Mouse (Mus musculus): ENCODE data around the gene Unc13d. TPM values are rescaled to one million over a fixed set of nuclear protein-coding genes. Genes with fewer than 3 reads are reported as not detected.

The Unc13d gene
- polyA plus RNA-seq, 1 experiment from 2014 or later = 1.1 TPM

DNA sequence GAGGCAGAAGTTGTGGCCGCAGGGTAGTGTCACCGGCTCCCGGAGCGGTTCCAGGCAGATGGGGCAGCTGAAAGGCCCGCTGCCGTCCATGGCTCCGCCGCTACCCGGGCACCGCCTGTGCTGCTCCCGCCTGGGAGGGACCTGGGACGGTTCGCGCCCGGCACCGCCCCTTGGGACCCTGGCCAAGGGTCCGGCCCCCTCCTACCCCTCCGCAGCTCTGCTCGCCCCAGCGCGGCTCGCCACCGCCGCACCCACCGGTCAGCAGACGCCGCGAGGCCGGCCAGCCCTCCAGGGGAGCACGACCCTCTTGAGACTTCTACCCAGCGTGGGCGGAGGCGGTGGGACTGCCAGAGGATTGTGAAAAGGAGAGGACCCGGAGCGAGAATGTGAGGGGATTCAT is 32.4 kb upstream of the Unc13d start:
- ATAC-seq (ENCODE audit: insufficient number of reproducible peaks, low FRiP score, low TSS enrichment, low read depth) (no peak), DNase-seq (ENCODE audit: low spot score) (no peak)
- H3K27me3 ChIP-seq (ENCODE audit: control insufficient read depth, insufficient read depth, low read length) = peaks cover 60% of the 10 kb centered on the region
- peak overlapping the region; percentile 30 for H3K4me3 ChIP-seq (ENCODE audit: low read depth, low read length)
- peaks cover 31% of the 10 kb centered on the region for H3K4me1 ChIP-seq (ENCODE audit: control insufficient read depth, insufficient read depth, low read length)
- H3K27ac ChIP-seq (replicated peaks; ENCODE audit: low read depth, low read length) = no peak overlapping the region
- 2% methylated on average over 35 of the region's 35 CpGs for WGBS
- no peaks in the 10 kb centered on the region for H3K36me3 ChIP-seq (ENCODE audit: control insufficient read depth, insufficient read depth, low read length)
- no peaks in the 10 kb centered on the region for H3K9me3 ChIP-seq (ENCODE audit: control insufficient read depth, low read length)
- peak overlapping the region; percentile 34 for H3K4me2 ChIP-seq (ENCODE audit: low read depth, severe bottlenecking)
- peak overlapping the region; percentile 45; the same call in 1 of the 2 replicates for H3K9ac ChIP-seq (ENCODE audit: low read length)

DNA sequence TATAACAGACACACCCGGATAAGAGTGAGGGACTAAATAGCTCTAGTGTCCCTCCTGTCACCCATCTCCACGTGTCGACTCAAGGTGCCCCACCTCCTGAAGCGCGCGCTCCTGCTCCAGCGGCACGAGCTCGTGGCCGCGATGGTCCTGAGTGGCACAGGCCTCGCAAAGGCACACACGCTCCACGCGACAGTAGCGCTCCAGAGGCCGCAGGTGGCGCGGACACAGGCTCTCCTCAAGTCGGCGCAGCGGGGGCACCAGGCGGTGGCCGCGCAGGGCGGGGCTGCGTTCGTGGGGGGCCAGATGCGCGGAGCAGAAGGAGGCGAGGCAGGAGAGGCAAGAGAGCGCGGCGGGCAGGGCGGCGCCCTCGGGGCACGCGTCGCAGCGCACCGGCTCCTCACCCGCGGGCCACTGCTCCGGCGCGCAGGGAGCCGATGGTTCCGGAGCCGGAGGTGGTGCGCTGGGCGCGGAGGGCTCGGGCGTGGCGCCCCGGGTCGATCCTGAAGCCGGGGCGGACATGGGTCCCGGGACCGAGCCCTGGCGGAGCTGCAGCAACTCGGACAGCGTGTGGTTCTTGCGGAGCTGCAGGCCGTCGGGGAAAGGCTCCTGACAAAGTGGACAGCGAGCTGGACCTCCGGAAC is 31.8 kb upstream of the Unc13d start:
- H3K27ac ChIP-seq (replicated peaks; ENCODE audit: low read depth, low read length) = no peak overlapping the region
- peak overlapping the region; percentile 45 for H3K9ac ChIP-seq (ENCODE audit: low read length)
- no peak for ATAC-seq (ENCODE audit: insufficient number of reproducible peaks, low FRiP score, low TSS enrichment, low read depth)

DNA sequence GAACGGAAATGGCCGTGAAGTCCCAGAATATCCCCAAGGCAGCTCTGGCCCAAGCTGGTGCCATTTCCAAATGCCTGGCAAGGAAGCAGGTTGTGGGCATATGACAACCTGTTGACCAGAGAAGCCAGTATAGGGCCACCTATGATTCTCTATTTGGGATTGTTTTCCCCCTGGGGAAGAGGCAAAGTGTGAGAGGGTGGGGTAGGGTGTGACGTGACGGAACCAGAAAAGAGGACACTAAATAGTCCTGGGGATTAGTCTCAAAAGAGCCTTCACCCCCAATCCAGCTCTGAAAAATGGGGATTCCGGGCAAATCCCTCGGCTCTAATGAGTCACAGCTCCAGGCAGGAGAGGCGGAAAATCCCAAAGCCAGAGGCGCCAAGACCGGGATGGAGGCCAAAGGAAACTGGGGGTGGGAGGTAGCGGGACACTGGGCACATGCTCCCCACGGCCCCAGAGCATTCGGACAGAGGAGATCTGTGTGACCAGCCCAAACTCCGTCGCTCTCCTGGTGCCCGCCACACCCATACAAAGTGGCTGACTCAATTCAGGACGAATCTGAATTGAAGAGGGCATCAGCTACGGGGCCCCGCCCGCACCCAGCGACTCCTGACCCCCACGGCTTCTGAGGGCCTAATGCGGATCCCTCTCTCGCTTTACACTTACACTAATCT is 30.8 kb upstream of the Unc13d start:
- DNase-seq (ENCODE audit: low spot score) (no peak), ATAC-seq (ENCODE audit: insufficient number of reproducible peaks, low FRiP score, low TSS enrichment, low read depth) (no peak)
- Histone ChIP-seq H3K36me3 (ENCODE audit: control insufficient read depth, insufficient read depth, low read length) (no peaks in the 10 kb centered on the region), H3K9ac (ENCODE audit: low read length) (no peak overlapping the region), H3K4me3 (ENCODE audit: low read depth, low read length) (no peak overlapping the region), H3K4me2 (ENCODE audit: low read depth, severe bottlenecking) (no peak overlapping the region), H3K27me3 (ENCODE audit: control insufficient read depth, insufficient read depth, low read length) (peaks cover 60% of the 10 kb centered on the region), H3K27ac (replicated peaks; ENCODE audit: low read depth, low read length) (no peak overlapping the region), H3K9me3 (ENCODE audit: control insufficient read depth, low read length) (no peaks in the 10 kb centered on the region), H3K4me1 (ENCODE audit: control insufficient read depth, insufficient read depth, low read length) (peaks cover 36% of the 10 kb centered on the region)
- WGBS = 7% methylated on average over 23 of the region's 23 CpGs

More for the DNA sequence above, 31.8 kb upstream of the Unc13d start:
- 3% methylated on average over 70 of the region's 70 CpGs for WGBS
- Histone ChIP-seq H3K4me2 (ENCODE audit: low read depth, severe bottlenecking) (peak overlapping the region; percentile 34), H3K9me3 (ENCODE audit: control insufficient read depth, low read length) (no peaks in the 10 kb centered on the region), H3K4me3 (ENCODE audit: low read depth, low read length) (peak overlapping the region; percentile 30), H3K36me3 (ENCODE audit: control insufficient read depth, insufficient read depth, low read length) (no peaks in the 10 kb centered on the region), H3K27me3 (ENCODE audit: control insufficient read depth, insufficient read depth, low read length) (peaks cover 60% of the 10 kb centered on the region), H3K4me1 (ENCODE audit: control insufficient read depth, insufficient read depth, low read length) (peaks cover 31% of the 10 kb centered on the region)
- no peak for DNase-seq (ENCODE audit: low spot score)

DNA sequence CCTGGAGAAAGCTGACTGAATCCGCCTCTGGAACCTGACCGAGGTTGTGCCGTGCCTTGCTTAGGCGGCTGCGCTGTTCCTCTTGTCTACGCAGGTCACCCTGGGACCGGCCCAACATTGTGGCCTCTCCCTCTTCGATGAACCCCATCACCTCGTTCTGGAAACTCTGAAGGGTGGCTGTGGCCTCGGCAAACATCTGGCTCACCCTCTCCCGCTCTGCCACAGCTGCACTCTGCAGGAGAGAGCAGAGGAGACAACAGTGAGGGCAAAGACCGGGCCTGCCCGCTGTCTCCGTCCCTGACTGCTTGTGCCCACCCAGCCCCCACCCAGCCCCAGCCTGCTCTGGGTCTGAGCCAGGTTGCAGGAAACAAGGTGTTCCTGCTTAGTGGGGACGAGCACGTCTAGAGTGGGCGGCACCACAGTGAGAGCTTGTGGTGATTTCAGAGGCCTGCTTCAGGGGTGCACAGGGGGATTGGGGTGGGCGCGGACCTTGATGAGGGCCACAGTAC is 30.1 kb upstream of the Unc13d start:
- H3K27ac ChIP-seq (replicated peaks; ENCODE audit: low read depth, low read length) = no peak overlapping the region

DNA sequence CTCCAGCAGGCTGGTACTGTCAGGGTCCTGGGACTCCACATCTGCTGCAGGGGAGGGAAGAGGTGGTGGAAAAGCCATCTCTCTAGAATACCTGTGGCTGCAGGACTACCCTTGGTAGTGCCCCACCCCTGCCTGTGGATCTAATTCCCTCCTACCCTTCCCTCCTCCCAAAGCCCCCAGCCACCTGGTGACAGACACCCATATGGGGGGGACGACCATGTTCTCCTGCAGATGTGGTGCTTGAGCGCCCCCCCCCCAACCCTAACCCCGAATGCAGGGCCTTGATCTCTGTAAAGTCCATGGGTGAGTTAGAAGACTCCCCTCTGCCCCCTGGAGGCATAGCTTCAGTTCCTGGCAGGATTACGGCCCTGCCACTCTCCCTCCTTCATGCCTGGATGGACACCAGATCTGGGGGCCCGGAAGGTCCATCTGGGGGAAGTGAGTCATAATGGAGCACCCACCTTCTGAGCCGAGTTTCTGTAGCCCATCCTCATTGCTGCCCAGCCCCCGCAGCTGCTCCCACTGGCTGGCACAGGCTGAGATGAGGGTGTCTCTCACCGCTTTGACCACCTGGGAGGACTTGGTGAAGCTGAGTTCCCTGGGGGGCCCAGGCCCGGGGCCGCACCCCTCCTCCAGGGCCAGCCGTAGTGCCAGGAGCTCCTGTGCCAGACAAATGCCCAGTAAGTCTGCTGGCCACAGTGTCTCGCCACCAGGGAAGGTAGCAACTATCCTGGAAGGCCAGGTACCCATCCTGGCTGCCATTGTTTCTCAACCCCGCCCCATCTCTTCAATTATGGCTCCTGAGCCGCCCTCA is 29.4 kb upstream of the Unc13d start:
- H3K4me3 ChIP-seq (ENCODE audit: low read depth, low read length) = no peak overlapping the region
- 31% methylated on average over 14 of the region's 14 CpGs for WGBS
- peaks cover 60% of the 10 kb centered on the region for H3K27me3 ChIP-seq (ENCODE audit: control insufficient read depth, insufficient read depth, low read length)
- H3K36me3 ChIP-seq (ENCODE audit: control insufficient read depth, insufficient read depth, low read length) = no peaks in the 10 kb centered on the region
- H3K4me1 ChIP-seq (ENCODE audit: control insufficient read depth, insufficient read depth, low read length) = peaks cover 37% of the 10 kb centered on the region
- ATAC-seq (ENCODE audit: insufficient number of reproducible peaks, low FRiP score, low TSS enrichment, low read depth) (no peak), DNase-seq (ENCODE audit: low spot score) (no peak)
- H3K4me2 ChIP-seq (ENCODE audit: low read depth, severe bottlenecking) = peak overlapping the region; percentile 20; the same call in 1 of the 2 replicates
- H3K9ac ChIP-seq (ENCODE audit: low read length) = no peak overlapping the region
- H3K9me3 ChIP-seq (ENCODE audit: control insufficient read depth, low read length) = no peaks in the 10 kb centered on the region
- H3K27ac ChIP-seq (replicated peaks; ENCODE audit: low read depth, low read length) = no peak overlapping the region

More for the DNA sequence above, 30.1 kb upstream of the Unc13d start:
- Histone ChIP-seq H3K27me3 (ENCODE audit: control insufficient read depth, insufficient read depth, low read length) (peaks cover 60% of the 10 kb centered on the region), H3K36me3 (ENCODE audit: control insufficient read depth, insufficient read depth, low read length) (no peaks in the 10 kb centered on the region), H3K4me1 (ENCODE audit: control insufficient read depth, insufficient read depth, low read length) (peaks cover 37% of the 10 kb centered on the region), H3K9ac (ENCODE audit: low read length) (no peak overlapping the region), H3K4me3 (ENCODE audit: low read depth, low read length) (no peak overlapping the region), H3K4me2 (ENCODE audit: low read depth, severe bottlenecking) (peak overlapping the region; percentile 20), H3K9me3 (ENCODE audit: control insufficient read depth, low read length) (no peaks in the 10 kb centered on the region)
- WGBS = 9% methylated on average over 19 of the region's 19 CpGs
- ATAC-seq (ENCODE audit: insufficient number of reproducible peaks, low FRiP score, low TSS enrichment, low read depth) (no peak), DNase-seq (ENCODE audit: low spot score) (peak; percentile 38)

DNA sequence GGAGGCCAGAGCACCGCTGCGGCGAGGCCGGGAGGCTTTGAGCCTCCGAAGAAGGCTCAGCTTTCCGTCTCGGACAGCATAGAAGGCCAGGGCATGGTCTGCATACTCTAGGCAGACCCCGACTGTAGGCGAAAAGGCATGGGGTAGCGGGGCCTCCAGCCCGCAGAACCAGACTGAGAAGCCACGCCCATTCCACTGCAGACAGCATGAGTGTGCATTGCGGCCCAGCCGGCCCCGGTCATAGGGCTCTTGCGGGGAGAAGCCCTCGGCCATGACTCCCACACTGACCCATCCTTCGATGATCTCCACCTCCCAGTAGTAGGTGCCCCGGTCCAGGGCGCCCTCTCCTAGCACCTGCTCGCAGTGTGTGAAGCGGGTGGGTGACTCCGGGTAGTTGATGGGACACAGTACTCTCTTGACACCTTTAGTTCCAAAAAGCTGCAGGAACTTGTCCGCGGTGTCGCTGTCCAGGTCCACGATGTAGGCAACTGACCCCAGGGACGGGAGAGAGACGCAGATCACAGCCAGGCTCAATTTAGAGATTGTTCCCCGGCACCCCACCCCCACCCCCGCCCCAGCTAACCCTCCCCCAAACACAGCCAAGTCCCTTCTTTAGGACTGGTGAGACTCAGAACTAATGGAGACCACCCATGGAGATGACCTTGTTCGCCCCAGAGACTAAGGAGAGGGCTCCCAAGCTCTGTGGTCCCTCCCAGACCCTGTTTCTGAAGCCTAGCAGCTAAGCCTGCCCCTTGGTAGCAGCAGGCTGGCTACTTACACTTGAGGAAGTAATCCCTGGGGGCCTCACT is 28.6 kb upstream of the Unc13d start:
- 0 out of 2 replicates have a peak overlapping the region, but pooled peaks have one; percentile 8 for H3K4me3 ChIP-seq (ENCODE audit: low read depth, low read length)
- H3K27me3 ChIP-seq (ENCODE audit: control insufficient read depth, insufficient read depth, low read length) = peaks cover 54% of the 10 kb centered on the region

DNA sequence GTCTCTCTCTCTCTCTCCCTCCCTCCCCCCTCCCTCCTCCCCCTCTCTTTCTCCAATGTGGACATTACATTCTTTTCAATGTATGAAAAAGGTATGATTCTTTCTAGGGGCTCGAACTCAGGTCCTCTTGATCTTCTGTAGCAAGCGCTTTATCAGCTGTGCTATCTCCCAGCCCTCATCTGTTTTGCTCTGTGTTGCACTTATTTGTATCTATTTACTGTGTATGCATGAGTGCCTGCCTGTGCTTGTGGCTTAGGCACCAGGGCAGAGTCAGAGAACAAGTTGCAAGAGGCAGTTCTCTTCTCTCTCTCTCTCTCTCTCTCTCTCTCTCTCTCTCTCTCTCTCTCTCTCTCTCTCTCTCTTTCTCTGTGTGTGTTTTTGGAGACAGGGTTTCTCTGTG is 27.3 kb upstream of the Unc13d start:
- WGBS = 93% methylated on average over 2 of the region's 2 CpGs
- H3K27me3 ChIP-seq (ENCODE audit: control insufficient read depth, insufficient read depth, low read length) = peaks cover 41% of the 10 kb centered on the region

More for the DNA sequence above, 28.6 kb upstream of the Unc13d start:
- no peaks in the 10 kb centered on the region for H3K9me3 ChIP-seq (ENCODE audit: control insufficient read depth, low read length)
- peak overlapping the region; percentile 25 for H3K4me2 ChIP-seq (ENCODE audit: low read depth, severe bottlenecking)
- ATAC-seq (ENCODE audit: insufficient number of reproducible peaks, low FRiP score, low TSS enrichment, low read depth) (0 out of 2 replicates have a peak, but pooled peaks have one; percentile 37), DNase-seq (ENCODE audit: low spot score) (peak; percentile 58)
- peaks cover 42% of the 10 kb centered on the region for H3K4me1 ChIP-seq (ENCODE audit: control insufficient read depth, insufficient read depth, low read length)
- no peak overlapping the region for H3K27ac ChIP-seq (replicated peaks; ENCODE audit: low read depth, low read length)
- H3K9ac ChIP-seq (ENCODE audit: low read length) = 0 out of 2 replicates have a peak overlapping the region, but pooled peaks have one; percentile 17
- 24% methylated on average over 32 of the region's 32 CpGs for WGBS
- no peaks in the 10 kb centered on the region for H3K36me3 ChIP-seq (ENCODE audit: control insufficient read depth, insufficient read depth, low read length)

More for the DNA sequence above, 27.3 kb upstream of the Unc13d start:
- Histone ChIP-seq H3K4me1 (ENCODE audit: control insufficient read depth, insufficient read depth, low read length) (peaks cover 42% of the 10 kb centered on the region), H3K27ac (replicated peaks; ENCODE audit: low read depth, low read length) (no peak overlapping the region), H3K9ac (ENCODE audit: low read length) (no peak overlapping the region), H3K4me2 (ENCODE audit: low read depth, severe bottlenecking) (no peak overlapping the region), H3K4me3 (ENCODE audit: low read depth, low read length) (no peak overlapping the region), H3K36me3 (ENCODE audit: control insufficient read depth, insufficient read depth, low read length) (no peaks in the 10 kb centered on the region), H3K9me3 (ENCODE audit: control insufficient read depth, low read length) (no peaks in the 10 kb centered on the region)
- DNase-seq (ENCODE audit: low spot score) = no peak
- ATAC-seq (ENCODE audit: insufficient number of reproducible peaks, low FRiP score, low TSS enrichment, low read depth) = no peak
